Mouse (Mus musculus) heart, postnatal 0 days (tissue): ENCODE data around the gene Noxa1. TPM values are rescaled to one million over a fixed set of nuclear protein-coding genes. Genes with fewer than 3 reads are reported as not detected.

Experiments
- ATAC-seq: fragments of 200-750 bp; cut with Nextera tagmentation; 2 replicates; pipeline ENCODE4 v1.8.0; 2017; ENCODE audit warnings: low read depth, moderate number of reproducible peaks, moderate library complexity; ENCODE audit not compliant: insufficient read depth
- DNase-seq: peaks from one replicate; pipeline ENCODE4 v3.0.0-alpha.2; 2016; ENCODE audit warnings: low spot score
- H3K27ac ChIP-seq: fragments of 300-500 bp; sonication (generic); 2 replicates; pipeline ENCODE4 v1.5.1; 2014; ENCODE audit warnings: low read depth, mild to moderate bottlenecking
- H3K27me3 ChIP-seq: fragments of 300-500 bp; sonication (generic); 2 replicates; pipeline ENCODE4 v1.6.1; 2014; ENCODE audit warnings: low read length, mixed read lengths; ENCODE audit not compliant: control insufficient read depth, insufficient read depth
- H3K36me3 ChIP-seq: fragments of 300-500 bp; sonication (generic); replicated peaks from 2 replicates; pipeline ENCODE4 v1.6.1; 2014; ENCODE audit warnings: low read length, mixed read lengths; ENCODE audit not compliant: control insufficient read depth, insufficient read depth
- H3K4me1 ChIP-seq: fragments of 300-500 bp; sonication (generic); 2 replicates; pipeline ENCODE4 v1.6.1; 2014; ENCODE audit warnings: antibody characterized with exemption; ENCODE audit not compliant: control insufficient read depth, insufficient read depth
- H3K4me2 ChIP-seq: fragments of 300-500 bp; sonication (generic); 2 replicates; pipeline ENCODE4 v1.6.1; 2014; ENCODE audit warnings: low read depth, mild to moderate bottlenecking, low read length, moderate library complexity
- H3K4me3 ChIP-seq: fragments of 300-500 bp; sonication (generic); 2 replicates; pipeline ENCODE4 v1.5.1; 2014; ENCODE audit warnings: low read depth, low read length
- H3K9ac ChIP-seq: fragments of 300-500 bp; sonication (generic); replicated peaks from 2 replicates; pipeline ENCODE4 v1.6.1; 2014; ENCODE audit warnings: low read depth, low read length, mixed read lengths
- H3K9me3 ChIP-seq: fragments of 300-500 bp; sonication (generic); replicated peaks from 2 replicates; pipeline ENCODE4 v1.6.1; 2016; ENCODE audit warnings: low read length; ENCODE audit not compliant: control insufficient read depth
- CTCF ChIP-seq: IDR thresholded peaks from 2 replicates; pipeline ENCODE4 v1.5.1; 2016; ENCODE audit warnings: antibody characterized with exemption, control low read depth, low read depth
- EP300 ChIP-seq: IDR thresholded peaks from 2 replicates; pipeline ENCODE4 v1.6.1; 2016; ENCODE audit warnings: antibody characterized with exemption, low read depth
- WGBS: fragments of 180-500 bp; shearing (Covaris S2); extraction: QIAGEN DNeasy Blood & Tissue Kit; methylation state at CpG from one replicate; pipeline ENCODE4 v1.1.7; 2014; 5-methylcytosine and 5-hydroxymethylcytosine counted together
- polyA plus RNA-seq: library from polyadenylated mRNA; unstranded; fragments of >200 nt; fragmentation: Nextera tagmentation; extraction: Ambion mirVana; gene quantifications from 2 replicates; pipeline ENCODE4 v1.2.1, GENCODE M21; 2015
- total RNA-seq: library from RNA; depleted of rRNA; stranded (reverse); fragments of >200 nt; gene quantifications from 2 replicates; pipeline ENCODE4 v1.2.3, GENCODE M21; 2014; ENCODE audit warnings: low replicate concordance

The Noxa1 gene
- total and polyA plus RNA-seq, 2 experiments from 2014 or later: not detected

GRCm38 (mm10) chr2:25128072-25128471 is 33.1 kb upstream of the Noxa1 start:
- 13% methylated on average over 11 of the region's 11 CpGs for WGBS
- H3K4me1 ChIP-seq: peaks cover 22% of the 10 kb centered on the region
- TF ChIP-seq EP300: peak; percentile 85; the same call in 1 of the 2 replicates
- no peak for TF ChIP-seq CTCF
- ATAC-seq: peak; percentile 88
- no peaks in the 10 kb centered on the region for H3K36me3 ChIP-seq
- peak overlapping the region; percentile 27 for H3K4me2 ChIP-seq
- H3K27ac ChIP-seq: peak overlapping the region; percentile 86
- no peaks in the 10 kb centered on the region for H3K27me3 ChIP-seq
- H3K9me3 ChIP-seq: no peaks in the 10 kb centered on the region
- H3K9ac ChIP-seq: no peak overlapping the region
- peak; percentile 83 for DNase-seq
- H3K4me3 ChIP-seq: no peak overlapping the region

- Histone ChIP-seq H3K27ac (peak overlapping the region; percentile 86), H3K4me3 (no peak overlapping the region), H3K27me3 (no peaks in the 10 kb centered on the region), H3K9ac (no peak overlapping the region), H3K9me3 (no peaks in the 10 kb centered on the region), H3K4me1 (peaks cover 22% of the 10 kb centered on the region), H3K4me2 (no peak overlapping the region), H3K36me3 (no peaks in the 10 kb centered on the region)
- peak; percentile 80 for DNase-seq
- WGBS: 46% methylated on average over 5 of the region's 5 CpGs
- ATAC-seq: peak; percentile 64
- peak; percentile 95 for TF ChIP-seq CTCF
- TF ChIP-seq EP300: no peak
Measured at GRCm38 (mm10) chr2:25127206-25127605, 32.3 kb upstream of the Noxa1 start.

GRCm38 (mm10) chr2:25126011-25127010 is 31.4 kb upstream of the Noxa1 start:
- 62% methylated on average over 19 of the region's 19 CpGs for WGBS
- Histone ChIP-seq H3K9me3 (no peaks in the 10 kb centered on the region), H3K36me3 (no peaks in the 10 kb centered on the region), H3K27me3 (no peaks in the 10 kb centered on the region), H3K4me1 (peaks cover 22% of the 10 kb centered on the region), H3K4me2 (no peak overlapping the region), H3K4me3 (no peak overlapping the region), H3K9ac (no peak overlapping the region), H3K27ac (no peak overlapping the region)
- TF ChIP-seq CTCF: no peak
- TF ChIP-seq EP300: no peak
- DNase-seq (no peak), ATAC-seq (no peak)

- Histone ChIP-seq H3K4me3 (no peak overlapping the region), H3K4me1 (peaks cover 22% of the 10 kb centered on the region), H3K27me3 (no peaks in the 10 kb centered on the region), H3K9ac (no peak overlapping the region), H3K9me3 (no peaks in the 10 kb centered on the region), H3K36me3 (no peaks in the 10 kb centered on the region), H3K27ac (no peak overlapping the region), H3K4me2 (no peak overlapping the region)
- 92% methylated on average over 6 of the region's 6 CpGs for WGBS
- ATAC-seq (no peak), DNase-seq (no peak)
- no peak for TF ChIP-seq EP300
- no peak for TF ChIP-seq CTCF
Measured at GRCm38 (mm10) chr2:25125146-25125545, 30.2 kb upstream of the Noxa1 start.

GRCm38 (mm10) chr2:25124411-25124810 is 29.5 kb upstream of the Noxa1 start:
- H3K27ac ChIP-seq: no peak overlapping the region

More at GRCm38 (mm10) chr2:25124411-25124810, 29.5 kb upstream of the Noxa1 start:
- ATAC-seq: no peak
- no peaks in the 10 kb centered on the region for H3K27me3 ChIP-seq
- H3K4me3 ChIP-seq: no peak overlapping the region
- no peak overlapping the region for H3K9ac ChIP-seq
- WGBS: 52% methylated on average over 3 of the region's 3 CpGs
- H3K4me1 ChIP-seq: peaks cover 22% of the 10 kb centered on the region
- no peaks in the 10 kb centered on the region for H3K9me3 ChIP-seq
- TF ChIP-seq EP300 (no peak), CTCF (no peak)
- H3K36me3 ChIP-seq: no peaks in the 10 kb centered on the region
- DNase-seq: no peak
- no peak overlapping the region for H3K4me2 ChIP-seq
